Mouse (Mus musculus) megakaryocyte, adult 5-6 weeks (primary cell): ENCODE measurements around the gene Oma1. TPM values are rescaled to one million over a fixed set of nuclear protein-coding genes. Genes with fewer than 3 reads are reported as not detected.

Experiments used
- ATAC-seq: 2 replicates; pipeline ENCODE4 v1.8.0; 2016; ENCODE audit warnings: mild to moderate bottlenecking, inconsistent platforms; ENCODE audit not compliant: poor library complexity, severe bottlenecking
- total RNA-seq, 2 experiments: library from RNA; stranded (forward) in 1 of 2; stranded (reverse) in 1 of 2; fragments of 153-499, 151-499 nt in 1 of 2; fragments of 221-1000, 200-1000 nt in 1 of 2; gene quantifications; 2 replicates each; pipeline versions ENCODE4 v1.2.3 to v1.2.4; 2015 to 2017

Gene Oma1
- 13.9 and 15.6 TPM in 2 replicates for total RNA-seq (2015)
- 45.5 and 84.3 TPM in 2 replicates for total RNA-seq (2017)

DNA sequence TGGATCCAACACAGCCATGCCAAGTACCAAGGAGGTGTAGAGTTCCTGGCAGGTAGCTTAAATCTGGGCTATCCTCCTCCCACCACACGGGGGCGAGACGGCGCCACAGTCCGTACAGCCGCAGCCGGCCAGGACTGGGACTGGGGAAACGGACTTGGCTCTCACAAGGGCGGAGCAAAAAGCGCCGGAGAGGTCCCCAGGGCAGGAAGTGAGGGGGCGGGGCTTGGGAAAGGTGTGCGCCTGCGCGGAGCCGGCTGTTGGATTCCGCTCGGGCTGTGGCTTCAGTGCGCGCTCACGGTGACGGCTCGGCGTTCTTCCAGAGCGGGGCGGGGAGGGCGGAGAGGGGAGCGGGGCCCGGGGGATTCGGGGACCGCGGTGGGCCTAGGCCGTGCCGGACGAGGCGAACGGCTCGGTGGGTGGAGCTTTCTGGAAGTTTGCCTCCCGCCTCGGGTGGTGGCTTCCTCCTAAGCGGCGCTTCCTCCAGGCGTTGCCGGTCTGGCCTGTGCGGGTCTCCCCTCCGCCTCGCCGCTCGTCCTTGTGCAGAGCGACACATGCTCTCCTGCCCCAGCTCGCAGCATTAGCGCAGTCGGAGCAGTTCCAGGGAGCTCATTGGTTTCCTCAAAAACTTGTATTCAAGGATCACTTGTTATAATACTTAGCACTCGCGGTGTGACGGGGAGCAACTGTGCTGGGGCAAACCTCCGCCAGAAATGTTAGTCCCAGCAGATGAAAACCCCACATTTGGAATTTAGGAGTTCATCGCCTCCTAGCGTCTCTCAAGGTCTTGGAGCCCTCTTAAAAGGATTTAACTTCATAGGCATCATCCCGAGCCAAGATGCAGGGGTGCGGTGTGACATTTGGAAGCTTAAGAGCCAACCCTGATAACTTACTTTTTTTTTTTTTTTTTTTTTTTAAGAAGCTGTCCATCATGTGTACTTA is at the start of gene Oma1:
TSS of gene Oma1 (plus strand) at position 226 of the 939 bp plus-strand sequence.
- ATAC-seq, result peak; percentile 96

DNA sequence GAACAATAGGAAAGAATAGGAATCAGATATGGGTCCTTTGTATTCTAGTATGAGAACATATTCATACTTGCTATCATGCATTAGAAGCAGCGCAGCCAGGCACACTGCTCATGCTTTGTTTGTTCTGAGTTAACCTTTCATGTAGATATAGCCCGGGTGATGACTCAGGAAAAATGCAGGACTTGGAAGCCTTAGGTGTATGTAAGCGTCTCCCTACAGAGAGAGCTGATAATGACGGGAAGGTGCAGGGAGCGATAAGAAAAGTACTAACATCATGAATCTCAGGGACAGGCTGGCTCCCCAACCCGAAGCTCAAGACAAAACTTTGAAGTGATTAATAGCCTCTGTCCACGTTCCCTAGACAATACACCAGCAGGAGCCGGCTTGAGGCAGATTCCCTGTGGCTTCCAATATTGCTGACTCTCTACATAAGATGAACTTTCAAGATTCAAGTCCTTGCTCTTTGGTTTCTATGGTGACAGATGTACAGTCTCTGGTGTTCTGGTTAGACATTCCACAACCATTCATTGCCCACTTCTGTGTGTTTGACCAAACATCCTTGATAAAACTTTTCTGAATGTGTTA is 49.7 kb upstream of the Oma1 start:
- ATAC-seq, result no peak

DNA sequence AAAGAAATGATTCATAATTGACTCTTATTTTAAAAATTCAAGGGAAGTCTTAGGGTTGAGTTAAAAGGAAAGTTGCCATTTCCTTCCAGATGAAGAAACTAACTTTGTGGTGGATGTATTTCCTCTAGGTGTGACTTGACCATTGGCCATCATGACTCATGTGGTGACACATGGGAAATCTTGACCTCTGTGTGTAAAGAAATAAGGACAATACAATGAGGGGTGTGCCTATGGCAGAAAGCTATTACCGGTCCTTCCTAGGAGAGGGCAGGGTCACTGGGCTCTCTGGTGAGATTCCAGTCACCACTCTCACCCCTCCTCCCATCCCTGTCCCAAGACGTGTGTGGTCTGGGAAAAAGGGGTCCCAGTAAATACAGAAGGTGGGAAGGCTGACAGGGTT is 48.4 kb upstream of the Oma1 start:
- peak; percentile 35; the same call in 1 of the 2 replicates for ATAC-seq

DNA sequence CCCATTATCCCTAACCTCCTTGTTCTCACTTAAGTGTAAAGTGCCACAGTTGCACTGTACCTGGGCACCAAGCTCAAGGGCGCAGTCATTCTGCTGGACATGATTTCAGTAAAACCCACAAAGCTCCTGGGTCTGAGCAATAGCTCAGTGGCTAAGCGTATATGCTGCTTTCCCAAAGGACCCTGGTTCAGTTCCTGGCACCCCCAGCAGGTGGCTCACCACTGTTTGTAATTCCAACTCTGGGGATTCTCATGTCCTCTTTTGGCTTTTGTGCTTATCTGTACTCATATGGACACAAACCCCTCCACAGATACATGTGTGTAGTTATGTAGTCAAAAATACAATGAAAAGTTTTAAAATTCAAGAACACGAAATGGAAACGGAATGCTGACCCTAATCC is 44.3 kb upstream of the Oma1 start:
- ATAC-seq, result no peak

DNA sequence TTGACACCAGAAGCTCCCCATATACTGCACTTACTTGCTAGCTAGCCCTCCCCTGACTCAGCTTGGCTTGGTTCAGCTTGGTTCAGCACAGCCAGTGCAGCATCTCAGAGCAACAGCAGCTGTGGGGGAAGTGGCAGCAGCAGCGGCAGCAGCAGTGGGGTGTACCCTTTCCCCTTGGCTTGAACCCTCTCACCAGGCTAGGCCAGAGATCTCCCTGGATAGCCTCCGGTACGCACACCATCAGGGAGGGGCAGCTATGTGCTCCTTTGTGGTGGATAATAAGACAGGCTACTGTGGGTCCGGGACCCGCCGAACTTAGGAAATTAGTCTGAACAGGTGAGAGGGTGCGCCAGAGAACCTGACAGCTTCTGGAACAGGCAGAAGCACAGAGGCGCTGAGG is 40.6 kb upstream of the Oma1 start:
- ATAC-seq, result no peak

DNA sequence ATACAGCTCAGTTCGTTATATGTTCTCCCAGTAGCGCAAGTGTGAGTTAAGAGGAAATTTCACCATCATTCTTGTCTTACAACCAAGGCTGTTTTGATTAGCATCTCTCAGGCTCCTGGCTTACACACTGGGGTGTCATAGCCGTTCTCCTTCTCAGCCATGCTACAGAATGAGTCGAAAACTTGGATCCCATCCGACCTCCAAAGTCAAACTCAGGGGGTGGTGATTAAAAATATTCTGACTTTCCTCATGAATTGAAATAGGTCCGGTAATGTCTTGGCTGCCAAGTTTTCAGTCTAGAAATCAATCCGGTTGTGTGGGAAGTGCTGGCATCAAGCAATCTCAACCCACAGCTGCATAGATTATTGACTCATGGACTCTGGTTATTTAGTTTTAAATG is 25.3 kb upstream of the Oma1 start:
- no peak for ATAC-seq

DNA sequence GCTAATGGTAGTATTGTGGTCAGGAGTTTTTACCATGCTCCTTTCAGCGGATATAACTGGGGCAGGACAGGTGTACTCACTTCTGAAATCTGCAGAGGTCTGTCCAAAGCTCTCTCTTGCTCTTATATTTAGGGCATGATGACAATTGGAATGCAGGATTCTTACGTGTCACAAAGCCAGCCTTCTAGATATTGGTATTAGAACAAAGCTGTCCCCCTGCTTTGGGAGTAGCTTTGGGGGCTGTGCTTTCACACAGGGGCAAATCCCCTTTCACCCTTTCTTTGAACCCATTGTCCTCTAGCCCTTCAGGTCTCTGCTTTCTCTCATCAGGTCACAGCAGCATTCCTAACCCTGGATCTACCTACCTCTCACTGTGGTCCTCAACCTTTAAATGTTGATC is 22.8 kb upstream of the Oma1 start, which contains the start of gene 4921539E11Rik:
TSS of gene 4921539E11Rik (minus strand) at position 101 of the 400 bp plus-strand sequence.
- ATAC-seq, result no peak

DNA sequence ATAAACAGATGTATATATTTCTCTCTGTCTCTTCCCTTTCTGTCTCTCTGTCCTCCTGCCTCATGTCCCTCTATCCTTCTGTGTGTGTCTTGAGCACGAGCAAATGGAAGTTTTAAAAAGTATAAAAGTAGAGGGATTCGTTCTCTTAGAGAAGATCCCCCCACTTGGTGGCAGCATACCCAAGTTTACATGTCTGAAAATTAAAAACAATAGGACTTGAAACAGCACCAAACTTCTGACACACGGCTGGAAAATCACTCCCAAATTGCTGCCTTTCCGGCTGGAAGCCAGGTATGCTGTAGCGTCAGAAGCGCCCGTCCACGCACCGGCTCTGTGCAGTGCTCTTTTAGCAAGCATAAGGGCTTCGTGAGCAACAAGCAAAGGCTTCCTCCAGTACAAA is 14.3 kb upstream of the Oma1 start:
- no peak for ATAC-seq

DNA sequence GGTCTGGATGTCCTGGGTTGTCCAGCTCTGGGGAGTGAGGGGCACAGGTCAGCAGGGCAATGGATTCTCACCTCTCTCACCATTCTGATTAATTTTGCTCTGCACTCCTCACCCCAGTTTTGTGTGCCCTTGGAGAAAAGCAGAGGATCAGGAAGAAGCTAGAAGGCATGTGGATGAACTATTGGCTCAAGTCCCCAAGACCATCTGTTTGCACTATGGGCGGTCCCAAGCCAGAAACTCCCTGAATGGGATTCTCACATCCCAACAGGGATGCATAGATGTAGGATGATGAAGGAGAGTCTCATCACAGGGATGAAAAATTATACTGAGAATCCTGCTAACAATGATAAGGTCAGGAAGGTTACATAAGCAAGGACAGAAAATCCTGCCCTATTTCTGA is 9.8 kb upstream of the Oma1 start:
- ATAC-seq, result no peak

DNA sequence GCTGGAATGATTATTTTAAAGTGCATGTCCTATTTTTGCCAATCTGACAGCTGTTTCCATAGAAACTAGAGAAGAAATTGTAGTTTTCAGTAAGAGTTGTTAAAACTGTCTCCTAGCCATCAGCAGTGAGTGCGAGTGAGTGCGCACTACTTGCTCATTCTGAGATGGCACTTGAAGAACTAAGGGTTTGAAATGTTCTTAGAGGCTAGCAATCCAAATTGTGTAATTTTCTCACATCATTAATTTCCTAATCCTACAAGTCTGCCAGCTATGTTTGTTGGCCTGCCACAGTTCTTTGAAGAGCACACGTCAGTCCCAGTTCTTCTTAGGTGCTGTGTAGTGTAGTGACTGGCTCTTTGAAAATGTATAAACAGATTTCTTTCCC is 906 bp downstream of the Oma1 start:
- no peak for ATAC-seq

DNA sequence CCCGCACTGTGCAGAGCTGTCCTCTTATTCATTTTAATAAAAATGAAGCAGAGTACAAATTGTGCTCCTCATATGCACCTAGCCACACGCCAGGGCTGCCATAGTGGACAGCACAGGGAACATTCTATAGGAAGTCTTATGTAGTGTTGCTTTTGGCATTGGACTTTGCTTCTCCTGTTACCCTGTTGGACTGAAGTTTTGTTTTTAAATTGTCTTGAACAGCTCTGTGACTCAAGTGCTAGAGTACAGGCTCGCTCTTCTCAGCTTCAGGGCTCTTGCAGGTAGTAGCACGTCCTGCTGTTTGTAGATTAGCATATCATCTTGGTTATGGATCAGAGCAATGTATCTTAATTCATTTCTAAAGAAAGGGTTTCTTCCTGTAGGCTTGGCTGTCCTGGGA is 2.2 kb downstream of the Oma1 start:
- ATAC-seq, result no peak

DNA sequence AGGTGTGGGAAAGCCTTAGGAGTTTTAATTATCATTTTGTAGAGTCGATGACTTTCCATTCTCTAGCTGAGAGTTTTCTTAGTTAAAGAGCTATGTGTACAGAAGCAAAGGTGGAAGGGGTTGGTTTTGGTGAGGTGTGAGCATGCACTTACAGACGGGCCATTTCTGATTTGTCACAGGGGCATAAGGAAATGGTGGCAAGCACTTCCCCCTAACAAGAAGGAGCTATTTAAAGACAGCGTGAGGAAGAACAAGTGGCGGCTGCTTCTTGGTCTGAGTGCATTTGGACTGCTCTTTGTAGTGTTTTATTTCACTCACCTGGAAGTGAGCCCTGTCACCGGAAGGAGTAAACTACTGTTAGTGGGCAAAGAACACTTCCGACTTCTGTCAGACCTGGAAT is 7.8 kb downstream of the Oma1 start:
- ATAC-seq, result peak; percentile 85

DNA sequence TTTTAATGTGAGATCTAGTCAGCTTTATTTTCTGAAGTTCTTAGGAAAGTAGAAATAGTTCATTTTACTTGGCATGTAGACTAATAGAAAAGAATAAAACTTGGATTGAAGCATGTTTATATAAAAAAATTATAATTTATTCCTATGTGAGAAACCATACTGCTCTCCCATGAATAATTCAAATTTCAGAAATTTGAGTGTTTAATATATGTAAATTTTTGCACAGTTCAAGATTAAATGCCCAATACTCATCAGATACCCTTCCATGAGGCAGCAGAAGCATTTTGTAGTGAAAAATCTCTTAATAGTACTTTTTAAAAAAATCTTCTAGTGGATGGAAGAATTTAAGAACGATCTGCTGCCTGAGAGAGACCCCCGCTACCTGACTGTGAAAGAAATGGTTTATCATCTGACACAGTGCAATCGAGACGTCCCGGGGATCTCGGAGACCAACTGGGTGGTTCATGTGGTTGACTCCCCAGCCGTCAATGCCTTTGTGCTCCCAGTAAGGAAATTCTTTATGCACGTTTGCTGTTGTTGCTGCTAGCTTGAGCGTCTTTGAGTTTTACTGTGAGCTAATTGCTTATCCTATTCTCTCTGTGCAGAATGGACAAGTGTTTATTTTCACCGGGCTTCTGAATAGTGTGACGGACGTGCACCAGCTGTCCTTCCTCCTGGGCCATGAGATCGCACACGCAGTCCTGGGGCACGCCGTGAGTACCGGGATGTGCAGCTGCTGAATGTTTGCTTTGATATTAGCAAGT is 11.3 kb downstream of the Oma1 start:
- ATAC-seq, result no peak

DNA sequence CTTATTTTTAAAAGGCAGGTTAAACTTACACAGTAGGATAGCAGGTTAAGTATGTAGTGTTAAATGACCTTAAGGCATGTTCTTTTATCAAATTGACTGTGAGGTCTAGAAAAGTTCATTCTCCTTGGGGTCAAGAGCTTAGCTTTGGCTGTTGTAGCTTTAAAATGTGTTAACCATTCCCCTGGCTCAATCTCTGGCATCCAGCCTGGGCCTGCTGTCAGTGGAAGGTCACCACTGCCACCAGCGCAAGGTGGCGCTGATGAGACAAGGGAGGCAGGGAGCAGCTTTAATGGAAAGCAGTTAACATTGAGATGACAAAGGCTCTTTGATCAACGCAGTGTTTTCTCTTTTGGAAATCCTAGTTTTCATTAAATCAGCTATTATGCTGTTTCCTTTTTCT is 13.4 kb downstream of the Oma1 start:
- ATAC-seq, result peak; percentile 63

DNA sequence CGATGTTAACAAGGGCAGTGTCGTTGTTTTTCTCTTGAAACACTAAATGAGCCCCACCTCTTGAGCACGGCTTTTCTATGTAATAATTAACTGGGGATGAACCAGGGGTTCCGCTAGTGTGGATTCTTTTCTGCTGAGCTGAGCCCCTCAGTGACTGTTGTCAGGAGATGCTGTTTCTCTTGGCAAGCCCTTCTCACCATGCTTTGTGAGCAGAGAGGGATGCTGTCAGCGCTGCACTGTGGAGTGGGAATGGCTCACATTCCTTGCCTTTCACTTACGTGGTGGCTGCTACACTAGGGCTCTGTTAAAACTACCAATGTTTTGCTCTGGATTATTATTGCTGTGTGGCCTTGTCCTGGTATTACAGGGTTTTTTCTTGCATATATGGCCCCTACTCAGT is 15.7 kb downstream of the Oma1 start:
- no peak for ATAC-seq

DNA sequence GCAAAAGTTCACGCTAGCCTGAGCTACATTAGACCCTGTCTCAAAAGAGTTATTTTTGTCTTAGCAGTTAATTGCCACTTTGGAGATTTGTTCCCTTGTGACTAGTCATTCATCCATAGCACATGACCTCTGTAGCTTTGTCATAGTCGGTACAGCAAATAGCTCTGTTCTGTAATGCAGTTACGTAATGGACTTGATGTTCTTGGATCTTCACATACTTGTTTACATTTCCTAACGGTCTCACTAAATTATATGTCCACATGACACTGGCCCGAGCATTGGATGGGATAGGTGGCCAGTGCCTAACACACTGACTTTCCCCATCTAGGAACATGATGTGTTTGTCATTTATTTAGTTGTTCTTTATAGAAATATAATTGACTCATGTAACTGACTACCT is 21.5 kb downstream of the Oma1 start:
- ATAC-seq, result no peak

DNA sequence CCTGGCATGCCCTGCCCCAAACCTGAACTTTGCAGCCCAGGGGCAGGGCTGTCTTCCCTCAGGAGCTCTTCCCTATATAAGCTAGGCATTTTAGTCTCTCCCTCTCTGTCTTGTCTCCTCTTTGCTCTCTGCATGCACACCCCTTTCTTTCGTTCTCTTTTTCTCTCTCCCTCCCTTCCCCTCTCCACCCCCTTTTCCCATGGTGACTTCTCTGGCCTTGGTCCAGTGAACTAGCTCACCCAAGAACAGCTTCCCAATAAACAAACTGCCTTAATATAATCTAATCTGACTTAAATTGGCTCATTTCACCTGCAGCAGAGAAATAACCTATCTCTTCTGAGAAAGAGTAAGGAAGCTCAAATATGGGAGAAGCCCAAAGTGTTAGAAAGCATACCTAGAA is 27.1 kb downstream of the Oma1 start:
- ATAC-seq, result no peak

DNA sequence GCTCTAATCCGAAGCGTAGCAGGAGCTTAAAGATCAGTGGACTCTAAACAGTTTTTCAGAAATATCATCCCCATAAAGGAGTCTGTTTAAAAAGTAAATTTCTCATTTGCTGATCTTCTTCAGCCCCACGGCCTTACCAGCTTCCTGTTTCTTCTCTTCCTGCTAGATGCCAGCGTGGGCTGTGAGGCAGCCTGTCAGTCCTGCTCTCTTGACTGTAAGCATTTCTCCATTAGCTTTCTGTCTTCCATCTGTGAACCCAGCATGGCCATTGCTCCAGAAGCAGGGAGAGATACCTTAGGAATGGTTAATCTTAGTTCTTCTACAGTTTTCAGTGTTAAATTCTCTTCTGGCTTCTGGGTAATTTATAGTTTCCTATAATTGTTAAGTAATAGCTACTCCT is 28.0 kb downstream of the Oma1 start:
- ATAC-seq, result peak; percentile 75

DNA sequence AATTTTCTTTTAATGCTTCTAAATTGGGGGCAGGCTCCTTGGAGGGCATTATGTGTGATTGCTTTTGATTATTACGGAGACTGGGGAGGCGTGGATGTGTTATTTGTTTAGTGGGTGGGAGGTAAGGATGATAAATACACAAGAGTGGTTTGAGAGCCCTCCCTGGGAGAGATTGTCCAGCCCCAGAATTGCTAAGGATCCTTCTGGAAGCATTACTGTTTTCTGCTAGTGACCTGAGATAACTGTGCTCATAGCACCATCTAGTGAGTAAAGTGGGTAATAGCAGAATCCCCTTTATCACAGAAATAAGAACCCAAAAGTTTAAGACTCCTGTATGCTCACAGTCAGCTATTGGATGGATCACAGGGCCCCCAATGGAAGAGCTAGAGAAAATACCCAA is 32.4 kb downstream of the Oma1 start:
- ATAC-seq, result peak; percentile 63

DNA sequence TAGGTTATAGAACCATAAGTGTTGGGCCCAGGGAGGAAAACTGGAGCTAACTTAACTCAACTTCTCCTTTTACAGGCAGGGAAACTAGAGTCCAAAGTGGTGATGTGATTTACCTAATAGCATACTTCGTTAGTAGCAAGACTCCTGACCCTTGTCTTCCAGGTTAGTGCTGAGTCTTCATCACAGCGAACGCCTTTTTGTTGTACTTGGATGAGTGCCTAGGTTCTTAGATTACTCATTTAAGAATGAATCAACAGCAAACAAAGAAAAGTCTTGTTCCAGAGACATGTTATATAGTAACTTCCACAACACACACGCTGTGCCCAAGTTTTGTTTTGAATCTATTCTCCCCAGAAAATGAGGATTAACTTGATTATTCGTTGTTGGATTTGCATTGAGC is 33.2 kb downstream of the Oma1 start:
- ATAC-seq, result no peak

DNA sequence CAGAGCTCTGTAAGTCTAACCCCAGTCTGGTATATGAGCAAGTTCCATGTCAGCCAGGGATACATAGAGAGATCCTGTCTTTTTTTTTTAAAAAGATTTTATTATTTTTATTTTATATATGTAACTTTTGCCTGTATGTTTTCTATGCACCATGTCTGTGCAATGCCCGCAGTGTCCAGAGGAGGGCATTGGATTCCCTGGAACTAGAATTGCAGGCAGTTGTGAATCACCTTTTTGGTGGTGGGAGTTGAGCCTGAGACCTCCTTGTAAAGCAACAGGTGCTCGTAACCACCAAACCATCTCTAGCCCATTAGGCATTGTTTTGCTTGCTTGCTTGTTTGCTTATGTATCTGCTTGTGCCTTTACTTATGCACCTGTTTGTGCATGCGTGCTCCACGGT is 35.6 kb downstream of the Oma1 start:
- no peak for ATAC-seq

DNA sequence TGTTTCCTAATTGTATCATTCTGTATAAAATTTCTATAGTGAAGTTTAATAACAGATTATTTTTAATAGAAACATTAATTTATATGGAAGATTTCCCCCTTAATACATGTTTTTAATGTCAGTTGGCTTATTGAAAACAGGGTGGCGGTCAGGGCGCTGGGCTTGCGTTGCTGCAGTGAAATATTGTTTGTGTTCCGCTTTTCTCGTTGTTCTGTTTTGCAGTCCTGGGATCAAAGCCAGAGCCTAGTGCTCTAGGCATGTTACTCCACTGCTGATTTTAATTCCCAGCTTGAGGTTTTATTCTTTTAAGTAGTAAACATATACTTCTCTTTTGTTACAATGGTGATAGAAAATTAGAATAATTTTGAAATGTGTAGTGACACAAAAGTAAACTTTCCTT is 39.3 kb downstream of the Oma1 start:
- no peak for ATAC-seq
